Mouse (Mus musculus) CD4-positive naive resting alpha-beta T cell, adult 57 days (primary cell): ENCODE results near the gene Krt18. TPM values are rescaled to one million over a fixed set of nuclear protein-coding genes. Genes with fewer than 3 reads are reported as not detected.

Source experiments
- total RNA-seq: library from RNA; stranded (reverse); gene quantifications from one replicate; pipeline ENCODE4 v1.2.4, GENCODE M21; 2023

Gene Krt18
- 1.6 TPM for total RNA-seq

DNA sequence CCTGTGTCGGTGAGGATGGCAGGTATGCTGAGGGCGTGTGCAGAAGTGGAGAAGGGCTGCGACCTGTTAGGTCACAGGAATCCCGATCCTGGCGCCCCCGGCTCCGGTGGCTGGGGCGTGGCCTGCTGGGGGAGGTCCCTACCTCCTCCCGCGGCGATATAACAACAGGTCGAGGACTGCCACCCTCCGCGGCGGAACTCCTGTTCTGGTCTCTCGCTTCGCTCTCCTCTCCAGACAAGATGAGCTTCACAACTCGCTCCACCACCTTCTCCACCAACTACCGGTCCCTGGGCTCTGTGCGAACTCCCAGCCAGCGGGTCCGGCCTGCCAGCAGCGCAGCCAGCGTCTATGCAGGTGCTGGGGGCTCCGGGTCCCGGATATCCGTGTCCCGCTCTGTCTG is at the start of gene Krt18:
TSS of gene Krt18 (plus strand) at position 141 of the 400 bp plus-strand sequence.

DNA sequence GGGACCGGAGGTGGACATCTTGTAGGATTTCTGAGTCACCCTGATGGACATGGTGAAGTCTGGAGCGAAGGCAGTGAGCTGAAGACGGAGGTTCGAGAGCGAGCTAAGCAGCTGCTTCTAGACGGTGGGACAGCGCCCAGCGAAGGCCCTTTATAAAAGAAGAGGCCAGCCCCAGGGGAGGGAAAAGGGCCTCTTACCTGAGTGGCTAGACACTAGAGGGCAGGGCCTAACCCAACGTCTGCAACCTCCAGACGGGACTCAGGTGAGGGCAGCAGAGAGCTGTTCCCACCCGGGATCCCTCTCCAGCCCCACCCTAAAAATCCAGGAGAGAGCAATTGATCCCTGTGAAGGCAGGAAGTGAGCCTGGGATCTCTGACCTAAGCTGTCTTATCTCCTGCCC is 23.8 kb upstream of the Krt18 start, which contains the start of gene Krt8:
TSS of gene Krt8 (minus strand) at position 294 of the 400 bp plus-strand sequence.

DNA sequence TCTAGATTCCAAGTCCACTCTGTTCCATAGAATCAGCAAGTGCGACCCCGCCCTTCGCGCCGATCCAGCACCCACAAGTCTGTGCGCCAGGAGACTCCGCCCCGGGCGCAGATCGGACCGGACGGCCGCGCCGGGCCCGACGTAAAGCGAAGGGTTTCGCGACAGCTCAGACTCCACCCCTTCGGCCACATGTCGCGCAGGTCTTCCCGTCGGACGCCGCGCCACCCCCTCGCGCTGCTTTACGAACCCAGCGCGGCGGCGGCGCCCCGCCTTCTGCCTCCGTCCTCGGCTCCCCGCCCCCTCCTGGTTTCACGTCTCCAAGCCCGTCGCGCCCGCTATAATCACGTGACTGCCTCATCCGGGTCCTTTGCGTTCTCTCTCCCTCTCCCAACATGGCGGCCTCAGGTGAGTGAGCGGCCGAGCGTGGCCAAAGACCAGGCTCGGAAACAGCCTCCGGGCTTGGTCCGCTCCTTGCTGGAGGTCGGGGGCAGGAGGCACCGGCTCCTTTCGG is 45.6 kb downstream of the Krt18 start, which contains the start of gene Eif4b:
TSS of gene Eif4b (plus strand) at position 215 of the 511 bp plus-strand sequence.

Other genes starting within 250 kb of the Krt18 start
- gene Krt72, start 241.7 kb upstream of the Krt18 start, total RNA-seq = not detected
- not detected for gene Krt73, start 225.8 kb upstream of the Krt18 start, total RNA-seq
- gene Krt2, start 210.0 kb upstream of the Krt18 start, total RNA-seq = not detected
- gene Krt1, start 177.4 kb upstream of the Krt18 start, total RNA-seq = 0.38 TPM
- gene Krt77, start 158.5 kb upstream of the Krt18 start, total RNA-seq = not detected
- not detected for gene Krt76, start 135.3 kb upstream of the Krt18 start, total RNA-seq
- gene Krt4, start 103.4 kb upstream of the Krt18 start, total RNA-seq = not detected
- gene Krt79, start 87.9 kb upstream of the Krt18 start, total RNA-seq = not detected
- gene Krt78, start 73.9 kb upstream of the Krt18 start, total RNA-seq = not detected
- 1.2 TPM for gene Krt8, start 23.7 kb upstream of the Krt18 start, total RNA-seq
- 252 TPM for gene Eif4b, start 45.6 kb downstream of the Krt18 start, total RNA-seq
- gene Tns2, start 72.2 kb downstream of the Krt18 start, total RNA-seq = 1.5 TPM
- 30.4 TPM for gene Spryd3, start 108.1 kb downstream of the Krt18 start, total RNA-seq
- gene Igfbp6, start 116.2 kb downstream of the Krt18 start, total RNA-seq = 7.7 TPM
- gene Soat2, start 122.3 kb downstream of the Krt18 start, total RNA-seq = 1.1 TPM
- gene Zfp740, start 175.1 kb downstream of the Krt18 start, total RNA-seq = 113 TPM
- gene Csad, start 176.5 kb downstream of the Krt18 start, total RNA-seq = 24.6 TPM
- gene Itgb7, start 203.8 kb downstream of the Krt18 start, total RNA-seq = 694 TPM
- gene Rarg, start 229.3 kb downstream of the Krt18 start, total RNA-seq = 27.7 TPM
- gene Gm9918, start 242.4 kb downstream of the Krt18 start, total RNA-seq = not detected